Mouse (Mus musculus): ENCODE measurements around the gene Gm11733. TPM values are rescaled to one million over a fixed set of nuclear protein-coding genes. Genes with fewer than 3 reads are reported as not detected.

The Gm11733 gene
- total and polyA plus RNA-seq, 3 experiments = not detected

- no peak for DNase-seq
These were observed 51.5 kb downstream of the Gm11733 start for GRCm38 (mm10) chr11:117535491-117536304.

- peak; percentile 74 for DNase-seq
These were observed 52.4 kb downstream of the Gm11733 start for GRCm38 (mm10) chr11:117536586-117536985.

Other genes with a start within 250 kb of the Gm11733 start
- gene Tnrc6c, start 169.9 kb downstream of the Gm11733 start, total RNA-seq (2021) = 10 to 100 TPM; 21.1 to 24.6 TPM
- 17.0 and 17.1 TPM in 2 replicates for gene Tnrc6c, start 169.9 kb downstream of the Gm11733 start, polyA plus RNA-seq (2012; rRNA removed)

Measured in adrenal gland, adult 2 months (tissue).